Mouse (Mus musculus) heart, embryonic 11.5 days (tissue): ENCODE results near the gene Ppp5c. TPM values are rescaled to one million over a fixed set of nuclear protein-coding genes. Genes with fewer than 3 reads are reported as not detected.

Source experiments
- ATAC-seq: fragments of 200-750 bp; cut with Nextera tagmentation; replicated peaks from 2 replicates; pipeline ENCODE4 v1.8.0; 2017; ENCODE audit warnings: moderate library complexity; ENCODE audit not compliant: insufficient number of reproducible peaks, low FRiP score, low TSS enrichment
- H3K27ac ChIP-seq: fragments of 300-500 bp; sonication (generic); 2 replicates; pipeline ENCODE4 v1.5.1; 2014; ENCODE audit warnings: mild to moderate bottlenecking, low read depth, low read length
- H3K27me3 ChIP-seq: fragments of 300-500 bp; sonication (generic); 2 replicates; pipeline ENCODE4 v1.6.1; 2014; ENCODE audit warnings: mild to moderate bottlenecking, low read length, mixed read lengths; ENCODE audit not compliant: control insufficient read depth, insufficient read depth
- H3K36me3 ChIP-seq: fragments of 300-500 bp; sonication (generic); 2 replicates; pipeline ENCODE4 v1.6.1; 2014; ENCODE audit warnings: mild to moderate bottlenecking, low read length, moderate library complexity, mixed read lengths; ENCODE audit not compliant: control insufficient read depth, insufficient read depth
- H3K4me1 ChIP-seq: fragments of 300-500 bp; sonication (generic); 2 replicates; pipeline ENCODE4 v1.6.1; 2014; ENCODE audit warnings: low read length; ENCODE audit not compliant: control insufficient read depth, insufficient read depth
- H3K4me2 ChIP-seq: fragments of 300-500 bp; sonication (generic); 2 replicates; pipeline ENCODE4 v1.6.1; 2014; ENCODE audit warnings: mild to moderate bottlenecking, moderate library complexity
- H3K4me3 ChIP-seq: fragments of 300-500 bp; sonication (generic); 2 replicates; pipeline ENCODE4 v1.5.1; 2014; ENCODE audit warnings: low read depth, low read length
- H3K9ac ChIP-seq: fragments of 300-500 bp; sonication (generic); 2 replicates; pipeline ENCODE4 v1.6.1; 2014; ENCODE audit warnings: mild to moderate bottlenecking, low read depth, low read length, moderate library complexity
- H3K9me3 ChIP-seq: fragments of 300-500 bp; sonication (generic); replicated peaks from 2 replicates; pipeline ENCODE4 v1.6.1; 2016; ENCODE audit warnings: low read length; ENCODE audit not compliant: control insufficient read depth
- WGBS: fragments of 180-500 bp; shearing (Covaris S2); extraction: QIAGEN DNeasy Blood & Tissue Kit; methylation state at CpG from one replicate; pipeline ENCODE4 v1.1.7; 2014; ENCODE audit not compliant: insufficient replicate concordance; 5-methylcytosine and 5-hydroxymethylcytosine counted together
- polyA plus RNA-seq: library from polyadenylated mRNA; unstranded; fragments of >200 nt; fragmentation: Nextera tagmentation; extraction: Ambion mirVana; gene quantifications from 2 replicates; pipeline ENCODE4 v1.2.1, GENCODE M21; 2014

The Ppp5c gene
- polyA plus RNA-seq, 1 experiment from 2014 or later = 87.0 TPM

- no peak for ATAC-seq
- H3K9me3 ChIP-seq = no peaks in the 10 kb centered on the region
- H3K4me1 ChIP-seq = 0 out of 2 replicates have a peak, but pooled peaks cover 5% of the 10 kb centered on the region
- H3K4me2 ChIP-seq = no peak overlapping the region
- no peak overlapping the region for H3K9ac ChIP-seq
- no peak overlapping the region for H3K4me3 ChIP-seq
- no peaks in the 10 kb centered on the region for H3K36me3 ChIP-seq
- H3K27ac ChIP-seq = no peak overlapping the region
- H3K27me3 ChIP-seq = no peaks in the 10 kb centered on the region
- 82% methylated on average over 3 of the region's 3 CpGs for WGBS
These were observed 56.6 kb downstream of the Ppp5c start for GRCm38 (mm10) chr7:16971160-16971559.

- Histone ChIP-seq H3K27me3 (no peaks in the 10 kb centered on the region), H3K9me3 (no peaks in the 10 kb centered on the region), H3K9ac (no peak overlapping the region), H3K27ac (no peak overlapping the region), H3K4me2 (no peak overlapping the region), H3K36me3 (no peaks in the 10 kb centered on the region), H3K4me1 (0 out of 2 replicates have a peak, but pooled peaks cover 5% of the 10 kb centered on the region), H3K4me3 (no peak overlapping the region)
- ATAC-seq = no peak
- WGBS = 83% methylated on average over 6 of the region's 6 CpGs
These were observed 59.3 kb downstream of the Ppp5c start for GRCm38 (mm10) chr7:16968414-16968813.

- Histone ChIP-seq H3K4me3 (no peak overlapping the region), H3K27ac (no peak overlapping the region), H3K9ac (no peak overlapping the region), H3K4me2 (no peak overlapping the region), H3K9me3 (no peaks in the 10 kb centered on the region), H3K27me3 (peaks cover 5% of the 10 kb centered on the region), H3K4me1 (no peaks in the 10 kb centered on the region; the same call in 1 of the 2 replicates), H3K36me3 (no peaks in the 10 kb centered on the region)
- ATAC-seq = no peak
- 66% methylated on average over 5 of the region's 5 CpGs for WGBS
These were observed 66.0 kb downstream of the Ppp5c start for GRCm38 (mm10) chr7:16961678-16962077.

- no peak within 1 kb of the TSS for H3K27ac ChIP-seq
- 25% methylated on average over 17 of the region's 17 CpGs for WGBS
- H3K4me1 ChIP-seq = no peaks in the 10 kb centered on the region; the same call in 1 of the 2 replicates
- no peaks in the 10 kb centered on the region for H3K9me3 ChIP-seq
- H3K27me3 ChIP-seq = peaks cover 5% of the 10 kb centered on the region
- peak; percentile 36; the same call in 1 of the 2 replicates for ATAC-seq
- no peaks in the 10 kb centered on the region for H3K36me3 ChIP-seq
- peak within 1 kb of the TSS; percentile 17; the same call in 1 of the 2 replicates for H3K4me2 ChIP-seq
- no peak within 1 kb of the TSS for H3K9ac ChIP-seq
- no peak within 1 kb of the TSS for H3K4me3 ChIP-seq
These were observed 68.1 kb downstream of the Ppp5c start, which contains the start of gene Pnmal1 for GRCm38 (mm10) chr7:16959539-16960187. Gene Pnmal1, plus strand, starts transcription at chr7:16959679.

GRCm38 (mm10) chr7:16956410-16957265, 71.1 kb downstream of the Ppp5c start:
- 67% methylated on average over 15 of the region's 15 CpGs for WGBS
- no peaks in the 10 kb centered on the region for H3K36me3 ChIP-seq
- H3K4me3 ChIP-seq = no peak overlapping the region
- no peak overlapping the region for H3K27ac ChIP-seq
- H3K9me3 ChIP-seq = no peaks in the 10 kb centered on the region
- no peak for ATAC-seq
- no peak overlapping the region for H3K4me2 ChIP-seq
- no peak overlapping the region for H3K9ac ChIP-seq
- H3K27me3 ChIP-seq = peaks cover 5% of the 10 kb centered on the region
- no peaks in the 10 kb centered on the region; the same call in 1 of the 2 replicates for H3K4me1 ChIP-seq

- H3K27ac ChIP-seq = no peak overlapping the region
- H3K9me3 ChIP-seq = no peaks in the 10 kb centered on the region
- no peak overlapping the region for H3K9ac ChIP-seq
- WGBS = 56% methylated on average over 4 of the region's 4 CpGs
- H3K4me2 ChIP-seq = no peak overlapping the region
- peaks cover 2% of the 10 kb centered on the region; the same call in 1 of the 2 replicates for H3K4me1 ChIP-seq
- H3K36me3 ChIP-seq = no peaks in the 10 kb centered on the region
- H3K27me3 ChIP-seq = peaks cover 5% of the 10 kb centered on the region
- no peak overlapping the region for H3K4me3 ChIP-seq
- ATAC-seq = no peak
These were observed 72.0 kb downstream of the Ppp5c start for GRCm38 (mm10) chr7:16955712-16956111.

Other genes with a start within 250 kb of the Ppp5c start
- 26.9 and 30.1 TPM in 2 replicates for gene Slc1a5, start 246.6 kb downstream of the Ppp5c start, polyA plus RNA-seq
- 81.4 and 86.8 TPM in 2 replicates for gene Strn4, start 212.0 kb downstream of the Ppp5c start, polyA plus RNA-seq
- gene Fkrp, start 211.2 kb downstream of the Ppp5c start, polyA plus RNA-seq = 25.6 and 27.7 TPM in 2 replicates
- 10.8 and 11.6 TPM in 2 replicates for gene Prkd2, start 185.0 kb downstream of the Ppp5c start, polyA plus RNA-seq
- 9.5 and 10.6 TPM in 2 replicates for gene Dact3, start 152.6 kb downstream of the Ppp5c start, polyA plus RNA-seq
- 3.5 and 4.2 TPM in 2 replicates for gene Gng8, start 136.1 kb downstream of the Ppp5c start, polyA plus RNA-seq
- gene Ptgir, start 121.4 kb downstream of the Ppp5c start, polyA plus RNA-seq = 0.19 and 0.34 TPM in 2 replicates
- gene Calm3, start 103.8 kb downstream of the Ppp5c start, polyA plus RNA-seq = 150 and 156 TPM in 2 replicates
- 1.5 and 2.0 TPM in 2 replicates for gene Pnmal2, start 83.2 kb downstream of the Ppp5c start, polyA plus RNA-seq
- gene Pnmal1, start 68.2 kb downstream of the Ppp5c start, polyA plus RNA-seq = 0.18 and 0.46 TPM in 2 replicates
- 0.20 TPM in 2 replicates for gene Gm42372, start 44.8 kb downstream of the Ppp5c start, polyA plus RNA-seq
- gene Ccdc8, start 35.2 kb downstream of the Ppp5c start, polyA plus RNA-seq = 22.6 and 36.1 TPM in 2 replicates
- 31.6 and 37.2 TPM in 2 replicates for gene Hif3a, start 34.5 kb upstream of the Ppp5c start, polyA plus RNA-seq
- gene Psg16, start 46.1 kb upstream of the Ppp5c start, polyA plus RNA-seq = 0.06 and 0.09 TPM in 2 replicates
- not detected in 2 replicates for gene Ceacam3, start 122.4 kb upstream of the Ppp5c start, polyA plus RNA-seq
- gene Psg29, start 175.6 kb upstream of the Ppp5c start, polyA plus RNA-seq = not detected in 2 replicates